Mouse (Mus musculus) liver, embryonic 14.5 days (tissue): Measurements from ENCODE around the gene Pdxk. TPM values are rescaled to one million over a fixed set of nuclear protein-coding genes. Genes with fewer than 3 reads are reported as not detected.

Experiments
- ATAC-seq: fragments of 200-750 bp; cut with Nextera tagmentation; 2 replicates; pipeline ENCODE4 v1.8.0; 2017; ENCODE audit warnings: moderate number of reproducible peaks, mild to moderate bottlenecking, moderate library complexity; ENCODE audit not compliant: insufficient read depth
- DNase-seq, 3 experiments: peaks; one replicate each; pipeline ENCODE4 v3.0.0-alpha.2; 2012 to 2013; ENCODE audit warnings: low read depth in 3 of 3, low spot score in 3 of 3
- H3K27ac ChIP-seq: fragments of 300-500 bp; sonication (generic); 2 replicates; pipeline ENCODE4 v1.5.1; 2014; ENCODE audit warnings: moderate library complexity, mild to moderate bottlenecking, control low read depth, inconsistent platforms
- H3K27me3 ChIP-seq: fragments of 300-500 bp; sonication (generic); 2 replicates; pipeline ENCODE4 v1.6.1; 2014; ENCODE audit warnings: mild to moderate bottlenecking, low read length, moderate library complexity; ENCODE audit not compliant: control insufficient read depth, insufficient read depth
- H3K36me3 ChIP-seq: fragments of 300-500 bp; sonication (generic); replicated peaks from 2 replicates; pipeline ENCODE4 v1.6.1; 2014; ENCODE audit warnings: low read depth; ENCODE audit not compliant: control insufficient read depth, insufficient read depth
- H3K4me1 ChIP-seq, 2 experiments: fragments of 200-500 bp in 1 of 2; fragments of 300-500 bp in 1 of 2; sonication (generic) in 1 of 2; replicated peaks; 2 replicates each; pipeline ENCODE4 v1.6.1; 2012 to 2014; ENCODE audit warnings: antibody characterized with exemption in 1 of 2, inconsistent platforms in 1 of 2, low read length in 1 of 2; ENCODE audit not compliant: control insufficient read depth in 2 of 2, insufficient read depth in 2 of 2
- H3K4me2 ChIP-seq: fragments of 300-500 bp; sonication (generic); 2 replicates; pipeline ENCODE4 v1.6.1; 2014; ENCODE audit warnings: low read depth, mild to moderate bottlenecking, control low read depth, moderate library complexity
- H3K4me3 ChIP-seq, 2 experiments: fragments of 200-500 bp in 1 of 2; fragments of 300-500 bp in 1 of 2; sonication (generic) in 1 of 2; 2 replicates each; pipeline ENCODE4 v1.5.1; 2012 to 2014; ENCODE audit warnings: low read depth in 2 of 2, low read length in 2 of 2, mild to moderate bottlenecking in 2 of 2, control low read depth in 1 of 2, inconsistent platforms in 1 of 2, moderate library complexity in 1 of 2; ENCODE audit not compliant: insufficient read depth in 1 of 2
- H3K9ac ChIP-seq: fragments of 300-500 bp; sonication (generic); replicated peaks from 2 replicates; pipeline ENCODE4 v1.6.1; 2014; ENCODE audit warnings: mild to moderate bottlenecking, control low read depth, moderate library complexity
- H3K9me3 ChIP-seq: fragments of 300-500 bp; sonication (generic); 2 replicates; pipeline ENCODE4 v1.6.1; 2016; ENCODE audit warnings: low read length, mixed read lengths; ENCODE audit not compliant: control insufficient read depth
- CTCF ChIP-seq: IDR thresholded peaks from 2 replicates; pipeline ENCODE4 v1.5.1; 2016; ENCODE audit warnings: antibody characterized with exemption, low read depth, control low read depth
- EP300 ChIP-seq: IDR thresholded peaks from 2 replicates; pipeline ENCODE4 v1.6.1; 2016; ENCODE audit warnings: antibody characterized with exemption, low read depth
- WGBS: fragments of 180-500 bp; shearing (Covaris S2); extraction: QIAGEN DNeasy Blood & Tissue Kit; methylation state at CpG from one replicate; pipeline ENCODE4 v1.1.7; 2014; ENCODE audit not compliant: insufficient replicate concordance; 5-methylcytosine and 5-hydroxymethylcytosine counted together
- polyA plus RNA-seq, 2 experiments: library from polyadenylated mRNA; depleted of rRNA in 1 of 2; stranded (reverse) in 1 of 2; unstranded in 1 of 2; fragments of >200 nt; fragmentation: Nextera tagmentation in 1 of 2; extraction: Ambion mirVana in 1 of 2; gene quantifications; 2 replicates each; pipeline versions ENCODE4 v1.2.1 to v1.2.3; 2012 to 2014

Gene Pdxk
- polyA plus RNA-seq, 2 experiments, result 2.9 to 3.3 TPM

DNA sequence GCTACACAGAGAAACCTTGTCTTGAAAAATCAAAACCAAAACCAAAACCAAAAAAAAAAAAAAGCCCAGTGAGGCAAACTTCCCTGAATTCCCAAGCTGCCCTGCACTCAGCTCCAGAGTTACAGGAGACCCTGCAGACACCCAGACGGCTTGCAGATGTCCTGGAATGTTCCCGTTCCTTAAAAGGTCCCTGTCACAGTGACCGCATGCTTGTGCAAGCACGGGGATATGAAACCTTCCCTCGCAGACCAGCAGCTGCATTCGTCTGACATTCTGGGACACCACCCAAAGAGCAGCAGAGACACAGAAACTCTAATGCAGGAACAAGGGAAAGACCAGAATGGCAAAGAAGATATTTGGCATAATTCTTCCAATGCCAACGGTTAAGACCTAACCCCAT is 24.8 kb downstream of the Pdxk start:
- H3K4me1 ChIP-seq, result no peaks in the 10 kb centered on the region
- WGBS, result 72% methylated on average over 7 of the region's 7 CpGs
- H3K9me3 ChIP-seq, result no peaks in the 10 kb centered on the region
- no peaks in the 10 kb centered on the region for H3K27me3 ChIP-seq
- H3K36me3 ChIP-seq, result no peaks in the 10 kb centered on the region
- ATAC-seq, result no peak
- H3K27ac ChIP-seq, result no peak overlapping the region
- no peak overlapping the region for H3K4me2 ChIP-seq
- DNase-seq, result no peak
- H3K9ac ChIP-seq, result no peak overlapping the region
- no peak overlapping the region for H3K4me3 ChIP-seq
- TF ChIP-seq EP300 (no peak), CTCF (no peak)

DNA sequence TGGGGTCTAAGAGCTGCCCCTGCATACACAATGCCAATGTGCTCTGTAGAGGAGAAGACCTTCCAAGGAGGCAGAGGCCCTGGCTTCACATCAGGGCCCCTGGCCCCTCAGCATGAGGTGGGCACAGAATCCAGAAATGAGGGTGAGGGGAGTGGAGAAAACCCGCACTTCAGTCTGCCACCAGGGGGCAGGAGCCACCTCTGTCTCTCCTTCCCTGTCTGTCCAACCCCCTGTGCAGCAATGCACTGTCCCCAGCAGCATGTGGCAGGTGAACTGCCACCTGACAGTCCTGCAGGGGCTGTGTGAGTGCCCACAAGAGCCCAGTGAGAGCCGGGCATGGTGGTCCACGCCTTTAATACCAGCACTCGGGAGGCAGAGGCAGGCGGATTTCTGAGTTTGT is 25.2 kb downstream of the Pdxk start:
- ATAC-seq, result no peak
- 40% methylated on average over 5 of the region's 5 CpGs for WGBS

DNA sequence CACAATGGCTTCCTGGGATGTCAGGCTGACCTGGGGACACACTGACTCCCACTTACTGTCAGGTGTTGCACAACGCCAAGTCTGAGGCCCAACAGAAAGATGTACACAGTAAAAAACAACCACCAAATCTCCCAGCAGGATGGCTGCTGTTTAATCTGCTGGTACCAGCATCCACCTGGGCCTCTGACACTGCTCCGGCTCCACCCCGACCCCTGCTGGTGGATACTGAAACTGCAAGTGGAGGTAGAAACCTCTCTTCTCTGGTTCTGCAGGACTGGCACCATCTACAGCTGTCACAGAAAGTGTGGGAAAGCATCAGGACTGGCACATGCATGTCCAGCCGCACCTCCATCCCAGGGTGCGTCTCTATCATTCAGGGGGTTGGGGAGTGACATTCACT is 26.7 kb downstream of the Pdxk start:
- H3K27ac ChIP-seq, result no peak overlapping the region
- no peak overlapping the region for H3K4me2 ChIP-seq
- 6% methylated on average over 5 of the region's 5 CpGs for WGBS
- H3K27me3 ChIP-seq, result no peaks in the 10 kb centered on the region
- DNase-seq (peak; percentile 31 to 41 (median 39)), ATAC-seq (no peak)
- H3K36me3 ChIP-seq, result no peaks in the 10 kb centered on the region
- TF ChIP-seq EP300 (no peak), CTCF (peak; percentile 99)
- no peak overlapping the region for H3K4me3 ChIP-seq
- no peaks in the 10 kb centered on the region for H3K4me1 ChIP-seq
- no peak overlapping the region for H3K9ac ChIP-seq
- H3K9me3 ChIP-seq, result no peaks in the 10 kb centered on the region

More for the DNA sequence above, 25.2 kb downstream of the Pdxk start:
- H3K4me1 ChIP-seq, result no peaks in the 10 kb centered on the region
- no peak overlapping the region for H3K9ac ChIP-seq
- TF ChIP-seq CTCF, result peak; percentile 75
- no peak for TF ChIP-seq EP300
- no peak for DNase-seq
- no peak overlapping the region for H3K4me3 ChIP-seq
- no peak overlapping the region for H3K4me2 ChIP-seq
- H3K9me3 ChIP-seq, result no peaks in the 10 kb centered on the region
- no peak overlapping the region for H3K27ac ChIP-seq
- no peaks in the 10 kb centered on the region for H3K27me3 ChIP-seq
- no peaks in the 10 kb centered on the region for H3K36me3 ChIP-seq

DNA sequence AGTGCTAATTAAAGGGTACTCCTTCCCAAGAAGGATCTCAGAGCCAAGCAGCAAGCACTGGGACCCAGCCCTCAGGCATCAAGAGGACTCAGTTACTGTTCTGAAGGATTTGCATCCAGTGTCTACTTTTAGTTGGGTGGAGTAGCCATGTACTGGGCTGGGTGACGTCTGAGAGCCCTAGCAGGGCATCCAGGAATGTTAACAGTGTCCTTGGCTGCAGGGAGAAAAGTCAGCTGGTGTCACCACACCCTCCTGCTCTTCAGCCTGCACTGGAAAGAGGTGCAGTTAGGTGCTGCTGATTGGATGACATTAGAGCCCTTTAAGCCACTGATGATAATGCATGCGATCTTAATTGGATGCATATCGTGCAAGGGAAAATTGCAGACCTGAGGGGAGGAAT is 31.9 kb downstream of the Pdxk start:
- Histone ChIP-seq H3K27ac (no peak overlapping the region), H3K9ac (no peak overlapping the region)
- 69% methylated on average over 3 of the region's 3 CpGs for WGBS

DNA sequence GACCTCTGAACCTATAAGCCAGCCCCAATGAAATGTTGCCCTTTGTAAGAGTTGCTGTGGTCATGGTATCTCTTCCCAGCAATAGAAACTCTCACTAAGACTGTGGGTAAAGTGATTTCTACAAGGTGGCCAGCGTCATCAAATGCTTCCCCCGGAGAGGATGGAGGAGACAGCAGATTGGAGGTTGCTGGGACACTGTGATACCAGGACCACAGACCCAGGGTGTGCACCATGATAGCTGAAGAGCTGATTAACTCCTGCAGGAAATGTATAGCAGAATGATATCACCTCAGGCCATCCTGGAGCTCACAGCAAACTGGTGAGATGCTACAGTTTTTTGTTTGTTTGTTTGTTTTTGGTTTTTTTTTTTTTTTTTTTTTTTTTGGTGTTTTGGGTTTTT is 35.0 kb downstream of the Pdxk start:
- Histone ChIP-seq H3K4me2 (no peak overlapping the region), H3K4me3 (no peak overlapping the region), H3K4me1 (peaks cover 0 to 8% of the 10 kb centered on the region in 2 experiments; a peak in 2 of 4 replicates), H3K9me3 (no peaks in the 10 kb centered on the region), H3K36me3 (no peaks in the 10 kb centered on the region), H3K9ac (no peak overlapping the region), H3K27me3 (no peaks in the 10 kb centered on the region), H3K27ac (no peak overlapping the region)
- DNase-seq, result no peak
- TF ChIP-seq CTCF (no peak), EP300 (0 out of 2 replicates have a peak, but pooled peaks have one; percentile 8)
- WGBS, result 15% methylated on average over 2 of the region's 2 CpGs
- ATAC-seq, result no peak

More for the DNA sequence above, 31.9 kb downstream of the Pdxk start:
- Histone ChIP-seq H3K4me3 (no peak overlapping the region), H3K4me1 (no peaks in the 10 kb centered on the region), H3K36me3 (no peaks in the 10 kb centered on the region), H3K27me3 (no peaks in the 10 kb centered on the region), H3K9me3 (no peaks in the 10 kb centered on the region), H3K4me2 (no peak overlapping the region)
- ATAC-seq, result no peak
- TF ChIP-seq EP300, result no peak
- TF ChIP-seq CTCF, result no peak
- DNase-seq, result no peak
